Mouse (Mus musculus): ENCODE results near the gene Tfdp1.

- TF ChIP-seq CTCF (IDR thresholded peaks at IDR 0.05; ENCODE audit: extremely low read depth, insufficient read depth, insufficient read length, insufficient replicate concordance) (no peak), POLR2A (IDR thresholded peaks at IDR 0.05; ENCODE audit: low read depth, low read length) (no peak)
These were observed 31.6 kb upstream of the Tfdp1 start for GRCm38 (mm10) chr8:13306916-13307315.

All from spleen, adult 2 months (tissue).